Mouse (Mus musculus): ENCODE data around the gene Tcirg1.

Gene Tcirg1

GRCm38 (mm10) chr19:3926685-3927084, 19.8 kb upstream of the Tcirg1 start:
- DNase-seq: peak; percentile 93

DNA sequence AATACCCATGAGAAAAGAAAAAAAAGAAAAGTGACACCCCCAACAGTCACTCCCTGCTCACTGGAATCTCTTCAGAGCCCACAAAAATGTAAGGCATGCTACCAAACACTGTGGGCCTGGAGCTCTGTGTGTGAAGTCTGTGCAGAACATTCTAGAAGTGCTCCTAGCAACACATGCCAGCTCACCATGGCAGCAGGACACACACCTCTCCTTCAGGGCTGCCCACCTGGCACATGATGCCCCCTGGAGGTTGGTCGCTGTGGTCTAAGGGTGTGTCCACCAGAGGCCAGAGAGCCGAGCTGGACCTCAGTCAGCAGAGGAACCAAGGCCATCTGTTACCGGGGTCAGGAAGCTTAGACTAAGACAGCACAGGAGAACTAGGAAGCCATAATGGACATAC, 19.3 kb upstream of the Tcirg1 start:
- DNase-seq: peak; percentile 94

- DNase-seq: no peak
Observed at GRCm38 (mm10) chr19:3925859-3926258, 18.9 kb upstream of the Tcirg1 start.

GRCm38 (mm10) chr19:3924868-3925267, 17.9 kb upstream of the Tcirg1 start:
- no peak for DNase-seq

DNA sequence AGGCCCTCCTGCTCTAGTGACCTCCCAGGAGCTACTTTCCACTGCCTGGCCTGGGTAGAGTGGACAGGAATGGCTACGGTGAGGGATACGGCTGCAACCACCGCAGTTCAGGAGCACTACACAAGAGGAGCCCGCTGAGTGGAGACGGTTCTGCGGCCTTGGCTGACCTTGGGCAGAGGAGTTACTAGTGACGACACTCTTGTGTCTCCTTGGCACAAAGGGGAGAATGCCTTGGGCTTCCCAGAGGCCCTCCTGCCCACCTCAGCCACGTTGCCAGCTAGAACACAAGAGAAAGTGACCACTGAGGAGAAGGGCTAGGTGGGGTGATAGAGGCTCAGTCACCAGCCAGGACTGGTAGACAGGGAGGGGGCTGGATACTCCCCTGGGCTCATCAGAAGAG, 17.3 kb upstream of the Tcirg1 start:
- peak; percentile 94 for DNase-seq

DNA sequence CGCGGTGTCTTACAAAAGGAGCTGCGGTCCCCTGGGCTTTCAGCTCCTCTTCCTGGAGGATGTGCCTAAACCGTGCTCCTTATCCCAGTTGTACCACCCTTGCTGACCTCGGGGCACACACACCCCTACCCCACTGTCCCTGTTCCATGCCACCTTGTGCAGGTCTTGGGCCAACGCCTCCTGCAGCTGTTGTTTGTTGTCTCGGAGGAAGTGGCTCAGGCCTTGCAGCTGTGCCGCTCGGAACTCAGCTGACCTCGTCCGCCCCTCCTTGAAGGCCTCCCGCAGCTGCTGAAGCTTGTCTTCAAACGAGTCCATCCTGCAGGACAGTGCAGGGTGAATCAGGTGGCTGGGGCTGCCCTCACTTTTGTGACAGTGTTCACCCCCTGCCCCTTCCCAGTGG, 16.7 kb upstream of the Tcirg1 start:
- peak; percentile 98 for DNase-seq

DNA sequence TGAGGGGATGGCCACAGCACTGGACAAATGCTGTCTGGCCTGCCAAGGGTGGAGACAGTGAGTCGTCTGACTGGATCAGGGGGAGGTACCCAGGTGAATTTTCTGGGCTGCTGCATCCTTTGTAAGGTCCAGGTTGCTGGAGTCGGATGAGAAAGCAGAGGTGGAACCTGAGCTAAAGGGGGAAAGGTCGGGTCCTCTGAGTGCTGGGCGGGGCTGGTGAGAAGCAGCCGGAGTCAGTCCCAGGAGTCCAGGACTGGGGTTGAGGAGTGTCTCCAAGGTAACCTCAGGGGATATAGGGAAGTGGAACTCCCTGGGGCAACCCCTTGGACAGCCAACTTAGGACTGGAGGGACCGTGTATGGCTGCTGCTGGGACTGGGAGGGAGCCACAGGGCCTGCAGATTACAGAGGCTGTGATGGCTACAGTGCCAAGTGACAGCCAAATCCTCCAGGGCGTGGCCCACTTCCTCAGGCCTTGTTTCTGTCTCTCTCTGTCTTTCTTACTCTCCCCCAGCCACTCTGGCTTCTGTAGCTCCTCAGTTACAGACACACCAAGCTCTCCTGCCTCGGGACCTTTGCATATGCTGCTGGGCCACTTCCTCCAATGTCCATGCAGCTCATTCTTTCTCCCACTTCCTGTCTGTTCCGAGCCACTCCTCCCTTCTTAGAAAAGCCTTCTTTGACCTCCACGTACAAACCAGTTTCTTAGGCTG, 15.9 kb upstream of the Tcirg1 start:
- peak; percentile 96 for DNase-seq

- DNase-seq: no peak
Observed at GRCm38 (mm10) chr19:3919928-3920327, 13.0 kb upstream of the Tcirg1 start.

- DNase-seq: no peak
Observed at GRCm38 (mm10) chr19:3916727-3917126, 9.8 kb upstream of the Tcirg1 start.

GRCm38 (mm10) chr19:3914535-3914934, 7.6 kb upstream of the Tcirg1 start:
- peak; percentile 97 for DNase-seq

GRCm38 (mm10) chr19:3913692-3914091, 6.8 kb upstream of the Tcirg1 start:
- no peak for DNase-seq

GRCm38 (mm10) chr19:3912337-3913204, 5.6 kb upstream of the Tcirg1 start, which contains the start of gene Ndufs8:
Ndufs8 (minus strand) TSS chr19:3912774.
- DNase-seq: peak; percentile 100

DNA sequence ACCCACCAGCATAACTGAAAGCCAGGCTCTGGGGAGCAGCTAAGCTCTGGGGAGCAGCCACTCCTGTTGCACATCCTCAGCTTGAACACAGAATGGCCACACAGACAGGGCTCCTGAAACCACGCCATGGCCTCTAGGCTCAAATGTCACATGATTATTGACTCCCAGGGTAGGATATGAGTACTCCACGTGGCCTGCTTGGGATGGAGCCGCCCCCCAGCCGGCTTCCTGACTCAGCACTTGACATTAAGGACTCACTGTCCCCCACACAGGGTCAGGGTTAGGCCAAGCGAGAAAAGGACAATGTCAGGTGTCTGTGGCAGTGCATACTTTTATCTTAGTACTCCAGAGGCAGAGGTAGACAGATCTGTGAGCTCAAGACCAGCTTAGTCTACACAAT, 3.3 kb upstream of the Tcirg1 start:
- DNase-seq: no peak

GRCm38 (mm10) chr19:3907876-3908660, 1.1 kb upstream of the Tcirg1 start:
- peak; percentile 97 for DNase-seq

DNA sequence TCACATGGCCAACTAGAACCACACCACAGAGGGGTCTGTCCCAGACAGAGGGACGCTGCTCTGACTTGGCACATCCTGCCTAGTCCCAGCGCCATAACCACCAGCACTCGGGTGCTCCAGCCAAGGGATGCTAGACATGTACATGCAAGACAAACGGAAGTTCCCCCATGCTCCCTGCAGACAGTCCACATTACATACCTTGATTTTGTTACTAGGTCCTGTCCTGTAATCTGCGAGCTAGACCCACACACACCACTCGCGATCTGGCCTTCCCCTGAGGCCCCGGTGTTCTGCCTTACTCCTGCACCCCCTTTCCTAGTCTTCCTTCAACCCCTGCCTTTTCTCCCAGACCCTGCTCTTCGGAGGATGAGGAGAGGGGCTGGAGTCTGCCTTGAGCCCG, 607 bp downstream of the Tcirg1 start:
- peak; percentile 95 for DNase-seq

GRCm38 (mm10) chr19:3905261-3905969, 1.5 kb downstream of the Tcirg1 start:
- DNase-seq: peak; percentile 98

DNA sequence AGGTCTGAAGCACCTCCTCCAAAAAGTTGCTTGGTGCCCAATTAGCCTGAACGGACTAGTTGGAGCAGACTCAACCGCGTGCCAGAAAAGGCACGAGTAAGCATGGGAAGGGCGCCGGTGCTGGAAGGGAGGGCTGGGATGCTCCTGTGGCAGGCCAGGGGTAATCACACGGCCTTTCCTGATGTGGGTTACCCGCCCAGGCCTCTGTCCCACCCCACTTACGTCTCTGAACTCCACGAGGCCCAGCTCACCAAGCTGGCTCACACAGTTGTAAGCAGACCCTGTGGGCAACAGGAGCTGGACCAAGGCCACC, 2.6 kb downstream of the Tcirg1 start:
- peak; percentile 92 for DNase-seq

GRCm38 (mm10) chr19:3903648-3904362, 3.1 kb downstream of the Tcirg1 start:
- DNase-seq: peak; percentile 92

DNA sequence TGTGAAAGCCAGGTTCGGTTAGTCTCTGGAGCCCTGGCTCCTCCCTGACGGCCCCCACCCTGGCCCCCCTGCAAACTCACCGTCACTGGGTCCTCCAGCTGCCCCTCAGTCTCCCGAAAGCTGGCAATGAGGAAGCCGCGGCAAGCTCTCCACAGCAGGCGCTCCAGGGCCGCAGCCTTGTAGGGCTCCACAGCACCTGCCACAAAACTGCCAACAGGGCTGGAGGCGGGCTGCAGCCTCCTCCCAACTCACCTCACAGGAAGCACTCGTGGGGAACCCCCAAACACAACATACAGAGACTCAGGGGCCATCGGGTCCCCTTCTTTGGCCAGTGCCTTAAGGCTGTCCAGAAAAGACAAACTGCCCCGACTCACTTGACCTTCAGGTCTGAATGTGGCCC, 4.0 kb downstream of the Tcirg1 start:
- no peak for DNase-seq

GRCm38 (mm10) chr19:3899618-3900017, 7.3 kb downstream of the Tcirg1 start:
- DNase-seq: no peak

GRCm38 (mm10) chr19:3898952-3899351, 8.0 kb downstream of the Tcirg1 start:
- DNase-seq: peak; percentile 91

GRCm38 (mm10) chr19:3897557-3897956, 9.4 kb downstream of the Tcirg1 start:
- peak; percentile 86 for DNase-seq
